Mouse (Mus musculus): ENCODE measurements around the gene Sowahb. TPM values are rescaled to one million over a fixed set of nuclear protein-coding genes. Genes with fewer than 3 reads are reported as not detected.
"Not testable (repeated sequence)": the region's sequence is repeated elsewhere in the genome, so short reads cannot be mapped to it uniquely, and the experiment has no call there.

The Sowahb gene
- polyA plus RNA-seq, 1 experiment, result 5.3 TPM

DNA sequence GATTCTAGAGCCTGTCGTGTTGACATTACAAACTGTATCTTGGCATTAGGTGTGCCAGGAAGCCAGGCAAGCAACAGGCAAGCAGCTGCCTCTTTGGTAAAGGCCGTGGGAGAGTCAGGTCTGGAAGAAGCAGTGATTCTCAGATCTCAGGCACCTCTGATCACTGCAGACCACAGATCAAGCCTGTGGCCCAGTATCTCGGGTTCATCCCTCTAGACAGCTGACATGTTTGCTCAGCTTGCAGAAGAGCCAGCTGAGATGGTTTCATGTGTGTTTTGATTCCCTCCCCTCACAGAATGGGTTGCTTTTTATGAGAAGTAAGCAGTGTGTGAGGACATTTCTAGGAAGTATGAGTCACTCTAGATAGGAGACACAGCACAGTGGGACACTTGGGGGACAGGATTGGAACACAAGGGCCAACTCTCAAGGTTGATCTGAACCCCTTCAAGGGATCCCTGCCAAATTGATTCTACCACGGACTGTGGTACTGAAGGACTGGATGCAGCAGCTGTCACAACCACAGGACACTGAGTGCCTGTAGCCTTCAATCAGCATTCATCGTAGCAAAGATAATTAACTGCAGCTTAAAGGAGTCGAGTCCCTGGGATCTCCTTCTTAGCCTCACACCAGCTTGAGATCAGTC lies 24.7 kb downstream of the Sowahb start:
- Histone ChIP-seq H3K9ac (ENCODE audit: low read depth, poor library complexity, severe bottlenecking) (no peak overlapping the region), H3K9me3 (replicated peaks; ENCODE audit: control insufficient read depth, insufficient read depth, low read length, poor library complexity, severe bottlenecking) (no peaks in the 10 kb centered on the region), H3K27me3 (ENCODE audit: control insufficient read depth, insufficient read depth, low read length, poor library complexity, severe bottlenecking) (no peaks in the 10 kb centered on the region), H3K4me1 (ENCODE audit: control insufficient read depth, insufficient read depth, low read length) (peaks cover 2% of the 10 kb centered on the region), H3K36me3 (ENCODE audit: control insufficient read depth, insufficient read depth, low read length, poor library complexity, severe bottlenecking) (no peaks in the 10 kb centered on the region), H3K27ac (ENCODE audit: insufficient read depth, low read length) (peak overlapping the region; percentile 67; the same call in 1 of the 2 replicates), H3K4me3 (ENCODE audit: low read depth, low read length) (no peak overlapping the region)
- no peak for TF ChIP-seq CTCF (IDR thresholded peaks at IDR 0.05; ENCODE audit: low read depth, low read length)
- TF ChIP-seq EP300 (IDR thresholded peaks at IDR 0.05; ENCODE audit: insufficient read depth, low read depth, low read length), result no peak
- TF ChIP-seq POLR2A (IDR thresholded peaks at IDR 0.05; ENCODE audit: insufficient read depth, low read length), result no peak

DNA sequence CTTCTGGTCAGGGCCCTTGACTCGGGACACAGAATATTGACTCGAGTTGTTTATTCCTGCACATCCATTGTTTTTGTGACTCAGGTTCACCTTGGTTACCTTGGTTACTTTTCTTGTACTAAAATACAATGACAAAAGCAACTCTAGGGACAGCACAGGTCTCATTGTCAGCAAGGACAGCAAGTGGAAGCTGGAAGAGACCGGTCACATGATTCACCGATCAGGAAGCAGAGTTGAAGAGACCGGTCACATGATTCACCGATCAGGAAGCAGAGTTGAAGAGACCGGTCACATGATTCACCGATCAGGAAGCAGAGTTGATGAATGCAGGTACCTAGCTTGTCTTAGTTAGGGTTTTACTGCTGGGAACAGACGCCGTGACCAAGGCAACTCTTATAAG lies 25.6 kb downstream of the Sowahb start:
- not testable (repeated sequence) for H3K27me3 ChIP-seq (ENCODE audit: control insufficient read depth, insufficient read depth, low read length, poor library complexity, severe bottlenecking); H3K9me3 ChIP-seq (replicated peaks; ENCODE audit: control insufficient read depth, insufficient read depth, low read length, poor library complexity, severe bottlenecking); H3K36me3 ChIP-seq (ENCODE audit: control insufficient read depth, insufficient read depth, low read length, poor library complexity, severe bottlenecking); H3K9ac ChIP-seq (ENCODE audit: low read depth, poor library complexity, severe bottlenecking); H3K4me1 ChIP-seq (ENCODE audit: control insufficient read depth, insufficient read depth, low read length)
- Histone ChIP-seq H3K4me3 (ENCODE audit: low read depth, low read length) (peak overlapping the region; percentile 60), H3K27ac (ENCODE audit: insufficient read depth, low read length) (peak overlapping the region; percentile 67)

GRCm38 (mm10) chr5:93017678-93018077 lies 27.1 kb downstream of the Sowahb start:
- no peak for TF ChIP-seq CTCF (IDR thresholded peaks at IDR 0.05; ENCODE audit: low read depth, low read length)
- no peak for TF ChIP-seq EP300 (IDR thresholded peaks at IDR 0.05; ENCODE audit: insufficient read depth, low read depth, low read length)
- no peak for TF ChIP-seq POLR2A (IDR thresholded peaks at IDR 0.05; ENCODE audit: insufficient read depth, low read length)
- H3K9me3 ChIP-seq (replicated peaks; ENCODE audit: control insufficient read depth, insufficient read depth, low read length, poor library complexity, severe bottlenecking), result no peaks in the 10 kb centered on the region
- H3K27ac ChIP-seq (ENCODE audit: insufficient read depth, low read length), result no peak overlapping the region
- H3K4me3 ChIP-seq (ENCODE audit: low read depth, low read length), result no peak overlapping the region
- H3K4me1 ChIP-seq (ENCODE audit: control insufficient read depth, insufficient read depth, low read length), result peaks cover 2% of the 10 kb centered on the region
- no peaks in the 10 kb centered on the region for H3K27me3 ChIP-seq (ENCODE audit: control insufficient read depth, insufficient read depth, low read length, poor library complexity, severe bottlenecking)
- no peak overlapping the region for H3K9ac ChIP-seq (ENCODE audit: low read depth, poor library complexity, severe bottlenecking)
- H3K36me3 ChIP-seq (ENCODE audit: control insufficient read depth, insufficient read depth, low read length, poor library complexity, severe bottlenecking), result no peaks in the 10 kb centered on the region

DNA sequence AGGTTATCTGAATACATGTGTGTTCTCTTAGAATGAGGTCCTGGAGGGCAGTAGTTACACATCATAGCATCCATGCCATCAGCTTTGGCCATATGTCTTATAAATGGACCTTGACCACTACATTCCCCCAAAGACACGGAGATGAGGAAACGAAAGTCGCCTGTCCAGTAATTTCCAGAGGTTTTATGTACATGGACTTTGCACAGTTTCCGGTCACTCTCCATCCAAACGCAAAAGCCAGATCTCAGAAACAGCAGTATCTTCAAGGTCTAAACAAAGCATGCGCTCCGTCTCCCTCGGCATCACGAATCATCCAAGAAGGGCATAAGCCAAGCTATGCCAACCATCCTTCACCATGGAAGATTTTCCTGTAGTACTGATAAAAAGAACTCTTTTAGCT lies 36.6 kb downstream of the Sowahb start:
- no peak for TF ChIP-seq POLR2A (IDR thresholded peaks at IDR 0.05; ENCODE audit: insufficient read depth, low read length)
- no peak for TF ChIP-seq CTCF (IDR thresholded peaks at IDR 0.05; ENCODE audit: low read depth, low read length)
- no peak for TF ChIP-seq EP300 (IDR thresholded peaks at IDR 0.05; ENCODE audit: insufficient read depth, low read depth, low read length)

GRCm38 (mm10) chr5:93005815-93006341 lies 38.9 kb downstream of the Sowahb start:
- H3K36me3 ChIP-seq (ENCODE audit: control insufficient read depth, insufficient read depth, low read length, poor library complexity, severe bottlenecking), result no peaks in the 10 kb centered on the region
- peaks cover 1% of the 10 kb centered on the region for H3K4me1 ChIP-seq (ENCODE audit: control insufficient read depth, insufficient read depth, low read length)
- H3K9me3 ChIP-seq (replicated peaks; ENCODE audit: control insufficient read depth, insufficient read depth, low read length, poor library complexity, severe bottlenecking), result no peaks in the 10 kb centered on the region
- no peaks in the 10 kb centered on the region for H3K27me3 ChIP-seq (ENCODE audit: control insufficient read depth, insufficient read depth, low read length, poor library complexity, severe bottlenecking)
- TF ChIP-seq CTCF (IDR thresholded peaks at IDR 0.05; ENCODE audit: low read depth, low read length) (no peak), EP300 (IDR thresholded peaks at IDR 0.05; ENCODE audit: insufficient read depth, low read depth, low read length) (no peak)
- peak overlapping the region; percentile 72 for H3K27ac ChIP-seq (ENCODE audit: insufficient read depth, low read length)
- H3K9ac ChIP-seq (ENCODE audit: low read depth, poor library complexity, severe bottlenecking), result peak overlapping the region; percentile 68
- peak overlapping the region; percentile 68 for H3K4me3 ChIP-seq (ENCODE audit: low read depth, low read length)

More for the DNA sequence above, 36.6 kb downstream of the Sowahb start:
- Histone ChIP-seq H3K9ac (ENCODE audit: low read depth, poor library complexity, severe bottlenecking) (no peak overlapping the region), H3K4me3 (ENCODE audit: low read depth, low read length) (no peak overlapping the region), H3K9me3 (replicated peaks; ENCODE audit: control insufficient read depth, insufficient read depth, low read length, poor library complexity, severe bottlenecking) (no peaks in the 10 kb centered on the region), H3K27ac (ENCODE audit: insufficient read depth, low read length) (no peak overlapping the region), H3K27me3 (ENCODE audit: control insufficient read depth, insufficient read depth, low read length, poor library complexity, severe bottlenecking) (no peaks in the 10 kb centered on the region), H3K36me3 (ENCODE audit: control insufficient read depth, insufficient read depth, low read length, poor library complexity, severe bottlenecking) (no peaks in the 10 kb centered on the region), H3K4me1 (ENCODE audit: control insufficient read depth, insufficient read depth, low read length) (peaks cover 1% of the 10 kb centered on the region)

GRCm38 (mm10) chr5:93005229-93005814 lies 39.5 kb downstream of the Sowahb start:
- peak overlapping the region; percentile 68 for H3K9ac ChIP-seq (ENCODE audit: low read depth, poor library complexity, severe bottlenecking)
- no peaks in the 10 kb centered on the region for H3K9me3 ChIP-seq (replicated peaks; ENCODE audit: control insufficient read depth, insufficient read depth, low read length, poor library complexity, severe bottlenecking)
- H3K27ac ChIP-seq (ENCODE audit: insufficient read depth, low read length), result peak overlapping the region; percentile 72
- H3K4me1 ChIP-seq (ENCODE audit: control insufficient read depth, insufficient read depth, low read length), result peaks cover 1% of the 10 kb centered on the region
- no peak for TF ChIP-seq POLR2A (IDR thresholded peaks at IDR 0.05; ENCODE audit: insufficient read depth, low read length)
- H3K4me3 ChIP-seq (ENCODE audit: low read depth, low read length), result peak overlapping the region; percentile 68
- H3K27me3 ChIP-seq (ENCODE audit: control insufficient read depth, insufficient read depth, low read length, poor library complexity, severe bottlenecking), result no peaks in the 10 kb centered on the region
- H3K36me3 ChIP-seq (ENCODE audit: control insufficient read depth, insufficient read depth, low read length, poor library complexity, severe bottlenecking), result no peaks in the 10 kb centered on the region
